Mouse (Mus musculus) CH12.LX (cell line): ENCODE results near the gene Tspan15.

Experiments used
- CHD1 ChIP-seq: IDR thresholded peaks from 2 replicates; pipeline ENCODE4 v1.6.1; 2012; ENCODE audit warnings: low read depth, low read length, improper control_type of control experiment, inconsistent platforms
- CTCF ChIP-seq, 2 experiments: IDR thresholded peaks in 1 of 2; conservative IDR thresholded peaks in 1 of 2; 2 replicates each; pipeline ENCODE4 v1.5.1; 2011 to 2012; ENCODE audit warnings: low read depth in 2 of 2, low read length in 2 of 2, improper control_type of control experiment in 1 of 2, inconsistent platforms in 1 of 2, mild to moderate bottlenecking in 1 of 2, moderate library complexity in 1 of 2
- E2F4 ChIP-seq: IDR thresholded peaks from 2 replicates; pipeline ENCODE4 v1.6.1; 2011; ENCODE audit warnings: low read depth, low read length, improper control_type of control experiment; ENCODE audit not compliant: insufficient replicate concordance
- EP300 ChIP-seq: IDR thresholded peaks from 2 replicates; pipeline ENCODE4 v1.6.1; 2011; ENCODE audit warnings: low read length, improper control_type of control experiment
- ETS1 ChIP-seq: conservative IDR thresholded peaks from 2 replicates; pipeline ENCODE4 v1.6.1; 2012; ENCODE audit warnings: low read depth, mild to moderate bottlenecking, inconsistent platforms, low read length, improper control_type of control experiment, moderate library complexity
- POLR2A ChIP-seq: IDR thresholded peaks from 2 replicates; pipeline ENCODE4 v1.6.1; 2011; ENCODE audit warnings: low read depth, mild to moderate bottlenecking, improper control_type of control experiment, low read length
- USF1 ChIP-seq: IDR thresholded peaks from 2 replicates; pipeline ENCODE4 v1.6.1; 2014; ENCODE audit warnings: low read depth, mild to moderate bottlenecking, inconsistent platforms, low read length, improper control_type of control experiment
- ZMIZ1 ChIP-seq: IDR thresholded peaks from 2 replicates; pipeline ENCODE4 v1.6.1; 2012; ENCODE audit warnings: low read depth, mild to moderate bottlenecking, inconsistent platforms, low read length, improper control_type of control experiment

DNA sequence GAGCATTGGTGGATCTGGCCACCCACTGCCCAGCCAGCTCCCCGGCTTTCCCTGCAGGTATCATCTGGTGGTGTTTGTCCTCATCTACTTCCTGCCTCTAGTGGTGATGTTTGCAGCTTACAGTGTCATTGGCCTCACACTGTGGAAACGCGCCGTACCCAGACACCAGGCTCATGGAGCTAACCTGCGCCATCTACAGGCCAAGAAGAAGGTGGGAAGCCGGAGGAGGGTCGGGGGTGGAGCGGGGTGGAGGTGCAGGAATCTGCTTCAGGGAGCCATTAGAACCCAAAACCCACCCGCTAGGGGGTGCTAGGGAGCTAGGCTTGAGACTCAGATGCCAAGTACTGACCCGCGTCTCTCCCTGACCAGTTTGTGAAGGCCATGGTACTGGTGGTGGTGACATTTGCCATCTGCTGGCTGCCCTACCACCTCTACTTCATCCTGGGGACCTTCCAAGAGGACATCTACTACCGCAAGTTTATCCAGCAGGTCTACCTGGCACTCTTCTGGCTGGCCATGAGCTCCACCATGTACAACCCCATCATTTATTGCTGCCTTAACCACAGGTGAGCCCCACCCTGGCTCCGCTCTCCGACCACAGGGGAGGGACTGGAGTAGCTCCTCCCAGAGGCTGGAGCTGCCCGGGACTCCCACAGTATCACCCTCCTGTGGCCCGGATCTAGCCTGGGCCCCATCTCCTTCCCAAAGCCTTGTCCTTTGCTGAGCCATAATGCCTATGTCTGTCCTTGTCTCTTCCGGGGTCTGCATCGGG, 30.2 kb upstream of the Tspan15 start:
- TF ChIP-seq ZMIZ1 (no peak), EP300 (no peak), CTCF (conservative IDR thresholded peaks at IDR 0.05 in 1 of 2, IDR thresholded peaks at IDR 0.05 in 1 of 2; ENCODE audit: low read depth in 2 of 2, low read length in 2 of 2) (peak; percentile 60 to 95), USF1 (no peak), ETS1 (no peak), POLR2A (no peak), CHD1 (no peak), E2F4 (no peak)
